Mouse (Mus musculus) MEL (cell line): ENCODE measurements around the gene Sik1. TPM values are rescaled to one million over a fixed set of nuclear protein-coding genes. Genes with fewer than 3 reads are reported as not detected.

Source experiments
- DNase-seq: peaks from one replicate; pipeline ENCODE4 v3.0.0; 2011; ENCODE audit warnings: low read depth, low spot score
- H3K27ac ChIP-seq: 2 replicates; pipeline ENCODE4 v1.5.1; 2012; ENCODE audit warnings: low read depth, mild to moderate bottlenecking, control low read depth, low read length, moderate library complexity; ENCODE audit not compliant: control insufficient read depth
- H3K27me3 ChIP-seq, 2 experiments: fragments of 150-350 bp in 1 of 2; sonication (generic) in 1 of 2; 2 replicates each; pipeline ENCODE4 v1.6.1; 2012; ENCODE audit warnings: low read length in 2 of 2, mild to moderate bottlenecking in 2 of 2, improper control_type of control experiment in 1 of 2, moderate library complexity in 1 of 2; ENCODE audit not compliant: insufficient read depth in 2 of 2, control insufficient read depth in 1 of 2
- H3K36me3 ChIP-seq, 2 experiments: 2 replicates each; pipeline ENCODE4 v1.6.1; 2012 to 2014; ENCODE audit warnings: low read length in 2 of 2, improper control_type of control experiment in 1 of 2, inconsistent platforms in 1 of 2, mild to moderate bottlenecking in 1 of 2; ENCODE audit not compliant: insufficient read depth in 2 of 2, control insufficient read depth in 1 of 2
- H3K4me1 ChIP-seq, 2 experiments: fragments of 150-350 bp in 1 of 2; sonication (generic) in 1 of 2; 2 replicates each; pipeline ENCODE4 v1.6.1; 2012; ENCODE audit warnings: low read length in 2 of 2, improper control_type of control experiment in 1 of 2, mild to moderate bottlenecking in 1 of 2; ENCODE audit not compliant: insufficient read depth in 2 of 2, control insufficient read depth in 1 of 2
- H3K4me3 ChIP-seq, 2 experiments: fragments of 150-350 bp in 1 of 2; sonication (generic) in 1 of 2; 2 replicates each; pipeline ENCODE4 v1.5.1; 2012; ENCODE audit warnings: low read depth in 2 of 2, low read length in 2 of 2, mild to moderate bottlenecking in 2 of 2, moderate library complexity in 2 of 2, control low read depth in 1 of 2, improper control_type of control experiment in 1 of 2; ENCODE audit not compliant: control insufficient read depth in 1 of 2, insufficient read depth in 1 of 2
- H3K79me2 ChIP-seq: 2 replicates; pipeline ENCODE4 v1.6.1; 2012; ENCODE audit warnings: mild to moderate bottlenecking, low read length, moderate library complexity; ENCODE audit not compliant: control insufficient read depth, poor library complexity, insufficient read depth
- H3K9ac ChIP-seq: 2 replicates; pipeline ENCODE4 v1.6.1; 2012; ENCODE audit warnings: low read depth, mild to moderate bottlenecking, control low read depth, low read length, moderate library complexity; ENCODE audit not compliant: control insufficient read depth, poor library complexity, severe bottlenecking
- H3K9me3 ChIP-seq: fragments of 150-350 bp; sonication (generic); replicated peaks from 2 replicates; pipeline ENCODE4 v1.6.1; 2012; ENCODE audit warnings: mild to moderate bottlenecking, low read length, improper control_type of control experiment, moderate library complexity; ENCODE audit not compliant: insufficient read depth
- BHLHE40 ChIP-seq: IDR thresholded peaks from 2 replicates; pipeline ENCODE4 v1.6.1; 2012; ENCODE audit warnings: low read depth, mild to moderate bottlenecking, inconsistent platforms, low read length, improper control_type of control experiment, borderline replicate concordance
- CHD2 ChIP-seq: IDR thresholded peaks from 2 replicates; pipeline ENCODE4 v1.6.1; 2011; ENCODE audit warnings: low read length, improper control_type of control experiment
- E2F4 ChIP-seq: IDR thresholded peaks from 2 replicates; pipeline ENCODE4 v1.6.1; 2011; ENCODE audit warnings: low read depth, low read length, improper control_type of control experiment, borderline replicate concordance
- GABPA ChIP-seq: IDR thresholded peaks from 2 replicates; pipeline ENCODE4 v1.6.1; 2012; ENCODE audit warnings: low read depth, mild to moderate bottlenecking, inconsistent platforms, low read length, improper control_type of control experiment, moderate library complexity
- GATA1 ChIP-seq: IDR thresholded peaks from 2 replicates; pipeline ENCODE4 v1.6.1; 2011; ENCODE audit warnings: low read depth, low read length, improper control_type of control experiment
- JUND ChIP-seq: IDR thresholded peaks from 2 replicates; pipeline ENCODE4 v1.6.1; 2011; ENCODE audit warnings: low read depth, mild to moderate bottlenecking, improper control_type of control experiment, low read length
- KAT2A ChIP-seq: conservative IDR thresholded peaks from 2 replicates; pipeline ENCODE4 v1.6.1; 2012; ENCODE audit warnings: low read depth, low read length, improper control_type of control experiment, inconsistent platforms
- MAFK ChIP-seq: IDR thresholded peaks from 2 replicates; pipeline ENCODE4 v1.6.1; 2011; ENCODE audit warnings: low read depth, mild to moderate bottlenecking, low read length, improper control_type of control experiment, borderline replicate concordance
- MAZ ChIP-seq: IDR thresholded peaks from 2 replicates; pipeline ENCODE4 v1.6.1; 2012; ENCODE audit warnings: low read depth, mild to moderate bottlenecking, inconsistent platforms, low read length, improper control_type of control experiment
- MYB ChIP-seq: IDR thresholded peaks from 2 replicates; pipeline ENCODE4 v1.6.1; 2011; ENCODE audit warnings: mild to moderate bottlenecking, low read depth, low read length, improper control_type of control experiment
- MYC ChIP-seq: IDR thresholded peaks from 2 replicates; pipeline ENCODE4 v1.6.1; 2011; ENCODE audit warnings: low read depth, mild to moderate bottlenecking, low read length, improper control_type of control experiment, moderate library complexity
- POLR2A ChIP-seq, 2 experiments: IDR thresholded peaks; 2 replicates each; pipeline ENCODE4 v1.6.1; 2011 to 2012; ENCODE audit warnings: low read length in 2 of 2, mild to moderate bottlenecking in 2 of 2, control low read depth in 1 of 2, improper control_type of control experiment in 1 of 2, low read depth in 1 of 2, moderate library complexity in 1 of 2; ENCODE audit not compliant: control insufficient read depth in 1 of 2, insufficient read depth in 1 of 2, poor library complexity in 1 of 2
- POLR2AphosphoS2 ChIP-seq: IDR thresholded peaks from 2 replicates; pipeline ENCODE4 v1.6.1; 2011; ENCODE audit warnings: low read length, improper control_type of control experiment
- POLR2AphosphoS5 ChIP-seq: IDR thresholded peaks from 2 replicates; pipeline ENCODE4 v1.6.1; 2012; ENCODE audit warnings: low read depth, borderline replicate concordance, mild to moderate bottlenecking, inconsistent platforms, low read length, moderate library complexity, mixed read lengths
- RCOR1 ChIP-seq: IDR thresholded peaks from 2 replicates; pipeline ENCODE4 v1.6.1; 2012; ENCODE audit warnings: low read depth, mild to moderate bottlenecking, inconsistent platforms, low read length, improper control_type of control experiment
- SMC3 ChIP-seq: IDR thresholded peaks from 2 replicates; pipeline ENCODE4 v1.6.1; 2011; ENCODE audit warnings: low read depth, low read length, improper control_type of control experiment
- TAL1 ChIP-seq: IDR thresholded peaks from 2 replicates; pipeline ENCODE4 v1.6.1; 2012; ENCODE audit warnings: mild to moderate bottlenecking, inconsistent platforms, low read length, moderate library complexity, mixed read lengths
- UBTF ChIP-seq: IDR thresholded peaks from 2 replicates; pipeline ENCODE4 v1.6.1; 2012; ENCODE audit warnings: low read depth, mild to moderate bottlenecking, inconsistent platforms, low read length, improper control_type of control experiment, moderate library complexity, borderline replicate concordance; ENCODE audit not compliant: insufficient read depth
- USF2 ChIP-seq, 2 experiments: IDR thresholded peaks; 2 replicates each; pipeline ENCODE4 v1.6.1; 2011 to 2012; ENCODE audit warnings: improper control_type of control experiment in 2 of 2, low read length in 2 of 2, borderline replicate concordance in 1 of 2, inconsistent platforms in 1 of 2, low read depth in 1 of 2, mild to moderate bottlenecking in 1 of 2; ENCODE audit not compliant: insufficient read depth in 1 of 2
- ZC3H11A ChIP-seq: IDR thresholded peaks from 2 replicates; pipeline ENCODE4 v1.6.1; 2012; ENCODE audit warnings: low read depth, mild to moderate bottlenecking, inconsistent platforms, low read length, improper control_type of control experiment
- ZKSCAN1 ChIP-seq: IDR thresholded peaks from 2 replicates; pipeline ENCODE4 v1.6.1; 2012; ENCODE audit warnings: low read depth, mild to moderate bottlenecking, inconsistent platforms, low read length, improper control_type of control experiment, moderate library complexity
- ZMIZ1 ChIP-seq: IDR thresholded peaks from 2 replicates; pipeline ENCODE4 v1.6.1; 2012; ENCODE audit warnings: low read depth, mild to moderate bottlenecking, inconsistent platforms, low read length, improper control_type of control experiment, moderate library complexity
- polyA plus RNA-seq, 2 experiments: library from polyadenylated mRNA; stranded (reverse) in 1 of 2; unstranded in 1 of 2; fragments of >175 nt in 1 of 2; fragments of >200 nt in 1 of 2; gene quantifications; 2 replicates each; pipeline versions ENCODE4 v1.2.1 to v1.2.4; 2012; ENCODE audit warnings: low replicate concordance in 2 of 2, low read depth in 1 of 2; ENCODE audit not compliant: insufficient read length in 2 of 2, insufficient read depth in 1 of 2, missing spikeins in 1 of 2
- total RNA-seq: library from RNA; depleted of rRNA; stranded (reverse); fragments of 300-350 nt; gene quantifications from 2 replicates; pipeline ENCODE4 v1.2.3, GENCODE M21; 2012

The Sik1 gene
- total and polyA plus RNA-seq, 3 experiments: 5.5 to 10.4 TPM; not detected in 1

- H3K27ac ChIP-seq: no peak overlapping the region
- H3K36me3 ChIP-seq: no peaks in the 10 kb centered on the region
- H3K9me3 ChIP-seq: no peaks in the 10 kb centered on the region
- no peak overlapping the region for H3K4me3 ChIP-seq
- no peaks in the 10 kb centered on the region for H3K4me1 ChIP-seq
- no peak for DNase-seq
- TF ChIP-seq BHLHE40: no peak
- TF ChIP-seq POLR2A (IDR thresholded peaks at IDR 0.05; ENCODE audit: control insufficient read depth in 1 of 2, insufficient read depth in 1 of 2, low read depth in 1 of 2, low read length in 2 of 2, poor library complexity in 1 of 2): no peak
- no peak for TF ChIP-seq SMC3
- no peak for TF ChIP-seq ZKSCAN1
- TF ChIP-seq RCOR1: no peak
- TF ChIP-seq KAT2A: no peak
- no peak for TF ChIP-seq ZC3H11A
- TF ChIP-seq MAFK: no peak
- TF ChIP-seq ZMIZ1: no peak
- no peak for TF ChIP-seq E2F4
- TF ChIP-seq POLR2AphosphoS2: no peak
- no peak for TF ChIP-seq POLR2AphosphoS5
- TF ChIP-seq MYB: no peak
- no peak for TF ChIP-seq MAZ
- H3K79me2 ChIP-seq: no peaks in the 10 kb centered on the region
- peaks cover 0 to 2% of the 10 kb centered on the region in 2 experiments; a peak in 1 of 4 replicates for H3K27me3 ChIP-seq
- H3K9ac ChIP-seq: no peak overlapping the region
These were observed 37.1 kb upstream of the Sik1 start for GRCm38 (mm10) chr17:31892750-31893149.

GRCm38 (mm10) chr17:31891858-31892257, 36.3 kb upstream of the Sik1 start:
- H3K36me3 ChIP-seq: no peaks in the 10 kb centered on the region
- no peak for TF ChIP-seq JUND
- no peak for TF ChIP-seq E2F4
- TF ChIP-seq BHLHE40: no peak
- no peaks in the 10 kb centered on the region for H3K79me2 ChIP-seq
- H3K9me3 ChIP-seq: no peaks in the 10 kb centered on the region
- no peak overlapping the region for H3K4me3 ChIP-seq
- H3K27ac ChIP-seq: no peak overlapping the region
- H3K27me3 ChIP-seq: peaks cover 0 to 2% of the 10 kb centered on the region in 2 experiments; a peak in 1 of 4 replicates
- no peak for DNase-seq
- H3K9ac ChIP-seq: no peak overlapping the region
- H3K4me1 ChIP-seq: no peaks in the 10 kb centered on the region

- no peaks in the 10 kb centered on the region for H3K36me3 ChIP-seq
- H3K4me3 ChIP-seq: no peak overlapping the region
- no peaks in the 10 kb centered on the region for H3K4me1 ChIP-seq
- TF ChIP-seq UBTF (no peak), TAL1 (no peak), JUND (no peak), ZMIZ1 (no peak), BHLHE40 (no peak), MAZ (no peak), GATA1 (no peak), CHD2 (no peak), USF2 (IDR thresholded peaks at IDR 0.05; ENCODE audit: borderline replicate concordance in 1 of 2, insufficient read depth in 1 of 2, low read depth in 1 of 2, low read length in 2 of 2) (no peak), GABPA (no peak), MYC (no peak)
- no peak for DNase-seq
- no peak overlapping the region for H3K27ac ChIP-seq
- no peaks in the 10 kb centered on the region for H3K79me2 ChIP-seq
- no peaks in the 10 kb centered on the region for H3K9me3 ChIP-seq
- no peak overlapping the region for H3K9ac ChIP-seq
- peaks cover 0 to 2% of the 10 kb centered on the region in 2 experiments; a peak in 1 of 4 replicates for H3K27me3 ChIP-seq
These were observed 34.8 kb upstream of the Sik1 start for GRCm38 (mm10) chr17:31890311-31890951.
